Mouse (Mus musculus): Measurements from ENCODE around the gene Vmn1r9.
"Not testable (repeated sequence)": the region's sequence is repeated elsewhere in the genome, so short reads cannot be mapped to it uniquely, and the experiment has no call there.

The Vmn1r9 gene

DNA sequence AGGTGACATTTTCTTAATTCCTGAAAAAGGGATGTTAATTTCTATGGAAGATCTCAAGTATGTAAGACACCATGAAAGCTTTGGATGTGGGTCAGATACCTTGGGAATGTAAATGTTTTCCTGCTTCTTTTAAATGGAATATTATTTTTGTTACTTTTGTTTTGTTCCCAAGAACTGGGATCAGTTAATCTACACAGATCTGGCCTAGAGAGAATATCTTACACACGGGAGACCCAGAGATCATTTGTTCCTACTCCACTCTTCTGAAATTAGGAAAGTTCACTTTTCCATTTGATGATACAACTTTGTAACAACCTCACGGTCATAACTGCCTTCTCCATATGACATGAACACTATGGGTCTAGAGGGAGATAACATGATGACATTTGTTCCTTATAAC, at the start of gene Vmn1r9:
Gene Vmn1r9, plus strand, starts transcription at position 301 of the 400 bp plus-strand sequence.
- in situ Hi-C loops (cut with MboI, MseI): no loop called here

DNA sequence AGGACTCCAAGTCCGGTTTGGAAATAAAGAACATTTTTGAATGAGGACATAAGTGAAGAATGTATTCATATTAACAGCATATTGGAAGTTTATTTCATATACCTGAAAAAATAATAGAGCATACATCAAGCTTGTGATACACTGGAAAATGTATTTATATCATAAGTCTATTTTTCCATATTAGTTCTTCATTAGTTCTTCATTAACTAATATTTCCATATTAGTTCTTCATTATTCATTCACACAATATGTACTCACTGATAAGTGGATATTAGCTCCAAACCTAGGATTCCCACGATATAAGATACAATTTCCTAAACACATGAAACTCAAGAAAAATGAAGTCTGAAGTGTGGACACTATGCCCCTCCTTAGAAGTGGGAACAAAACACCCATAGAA, 41.4 kb upstream of the Vmn1r9 start, which contains the start of gene Vmn1r7:
Gene Vmn1r7, minus strand, starts transcription at position 101 of the 400 bp plus-strand sequence.
- in situ Hi-C loops (cut with MboI, MseI): not testable (repeated sequence)

DNA sequence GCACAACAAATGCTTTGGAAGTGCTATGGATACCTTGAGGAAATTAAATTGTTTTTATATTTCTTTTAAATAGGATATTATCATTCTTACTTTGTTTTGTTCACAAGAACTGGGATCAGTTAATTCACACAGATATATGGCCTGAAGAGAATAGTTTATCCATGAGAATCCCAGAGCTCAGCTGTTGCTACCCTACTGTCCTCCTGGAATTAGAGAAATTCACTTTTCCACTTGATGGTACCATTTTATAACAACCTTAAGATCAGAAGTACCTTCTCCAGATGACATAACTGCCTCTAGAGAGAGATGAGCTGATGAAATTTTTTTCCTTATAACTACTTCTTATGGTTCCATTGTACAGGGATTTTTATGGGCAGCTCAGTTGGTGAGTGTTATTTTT, 34.6 kb upstream of the Vmn1r9 start, which contains the start of gene Vmn1r8:
Gene Vmn1r8, plus strand, starts transcription at position 301 of the 400 bp plus-strand sequence.
- in situ Hi-C loops (cut with MboI, MseI): no loop called here

DNA sequence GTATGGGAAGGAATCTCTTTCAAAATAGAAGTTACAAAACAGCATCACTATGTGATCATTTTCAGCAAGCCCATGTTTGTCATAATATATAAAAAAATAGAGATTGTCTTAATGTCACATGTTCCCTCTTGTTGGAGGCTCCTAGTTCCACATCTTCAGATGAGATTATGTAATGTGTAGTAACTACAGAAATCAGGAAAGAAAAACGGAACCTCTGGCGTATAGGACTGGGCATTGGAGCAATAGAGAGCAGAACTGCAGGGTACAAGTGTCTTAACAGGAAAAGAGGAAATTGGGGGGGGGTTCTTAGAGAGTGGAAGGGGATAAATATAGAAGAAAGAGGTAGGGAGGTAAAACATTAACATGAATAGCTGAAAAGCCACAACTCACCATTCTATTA, 31.9 kb upstream of the Vmn1r9 start:
- in situ Hi-C loops (cut with MboI, MseI): no loop called here

DNA sequence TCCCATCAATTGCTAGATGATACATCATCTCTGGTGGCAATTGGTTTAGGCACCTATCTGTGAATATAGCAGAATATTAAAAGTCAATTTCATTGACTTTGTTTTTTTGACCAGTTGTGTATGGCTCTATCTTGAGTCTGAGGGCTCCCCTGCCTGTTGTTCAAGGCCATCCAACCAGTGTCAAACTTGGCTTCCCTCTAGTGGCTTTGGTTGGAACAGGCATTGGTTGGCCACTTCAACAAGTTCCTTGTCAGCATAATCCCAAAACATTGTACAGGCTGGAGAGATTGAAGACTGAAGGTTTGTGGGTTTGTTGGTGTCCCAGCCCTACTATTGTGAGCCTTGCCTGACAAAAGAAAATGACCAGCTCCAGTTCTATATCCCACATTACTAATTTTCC, 2.9 kb upstream of the Vmn1r9 start:
- in situ Hi-C loops (cut with MboI, MseI): loop anchor here (5.0 kb wide), 1 partner anchor 44 kb away; the partner anchor contains the start of gene Vmn1r10 (in 2 of the 2)

DNA sequence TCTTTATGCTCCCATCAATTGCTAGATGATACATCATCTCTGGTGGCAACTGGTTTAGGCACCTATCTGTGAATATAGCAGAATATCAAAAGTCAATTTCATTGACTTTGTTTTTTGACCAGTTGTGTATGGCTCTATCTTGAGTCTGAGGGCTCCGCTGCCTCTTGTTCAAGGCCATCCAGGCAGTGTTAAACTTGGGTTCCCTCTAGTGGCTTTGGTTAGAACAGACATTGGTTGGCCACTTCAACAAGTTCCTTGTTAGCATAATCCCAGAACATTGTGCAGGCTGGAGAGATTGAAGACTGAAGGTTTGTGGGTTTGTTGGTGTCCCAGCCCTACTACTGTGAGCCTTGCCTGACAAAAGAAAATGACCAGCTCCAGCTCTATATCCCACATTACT, 39.8 kb downstream of the Vmn1r9 start:
- in situ Hi-C loops (cut with MboI, MseI): loop anchor here (5.0 kb wide), 1 partner anchor 44 kb away; no protein-coding TSS in a partner anchor

DNA sequence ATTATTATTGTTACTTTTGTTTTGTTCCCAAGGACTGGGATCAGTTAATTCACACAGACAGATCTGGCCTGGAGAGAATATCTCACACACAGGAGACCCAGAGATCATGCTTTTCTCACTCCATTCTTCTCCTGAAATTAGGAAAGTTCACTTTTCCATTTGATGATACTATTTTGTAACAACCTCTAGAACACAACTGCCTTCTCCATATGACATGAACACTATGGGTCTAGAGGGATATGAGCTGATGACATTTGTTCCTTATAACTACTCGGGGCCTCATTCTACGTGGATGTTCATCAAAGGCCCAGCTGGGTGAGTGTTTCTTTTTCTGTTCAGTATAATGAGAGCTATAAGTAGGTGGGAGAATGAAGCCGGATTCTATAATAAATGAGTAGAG, 42.6 kb downstream of the Vmn1r9 start, which contains the start of gene Vmn1r10:
Gene Vmn1r10, plus strand, starts transcription at position 301 of the 400 bp plus-strand sequence.
- in situ Hi-C loops (cut with MboI, MseI): loop anchor here (5.0 kb wide), 1 partner anchor 47 kb away; no protein-coding TSS in a partner anchor

Measured in T-helper 17 cell (primary cell).